Mouse (Mus musculus) limb, embryonic 10.5 days (tissue): ENCODE measurements around the gene Pdzd2. TPM values are rescaled to one million over a fixed set of nuclear protein-coding genes. Genes with fewer than 3 reads are reported as not detected.

Source experiments
- DNase-seq: peaks from one replicate; pipeline ENCODE4 v3.0.0-alpha.2; 2017; ENCODE audit warnings: low spot score
- H3K27ac ChIP-seq: fragments of 300-500 bp; sonication (generic); 2 replicates; pipeline ENCODE4 v1.5.1; 2016; ENCODE audit warnings: mild to moderate bottlenecking
- H3K27me3 ChIP-seq: fragments of 300-500 bp; sonication (generic); 2 replicates; pipeline ENCODE4 v1.6.1; 2016; ENCODE audit warnings: low read depth, mild to moderate bottlenecking; ENCODE audit not compliant: poor library complexity, severe bottlenecking
- H3K36me3 ChIP-seq: fragments of 300-500 bp; sonication (generic); 2 replicates; pipeline ENCODE4 v1.6.1; 2016; ENCODE audit warnings: mild to moderate bottlenecking, moderate library complexity
- H3K4me1 ChIP-seq: fragments of 300-500 bp; sonication (generic); 2 replicates; pipeline ENCODE4 v1.6.1; 2016
- H3K4me3 ChIP-seq: fragments of 300-500 bp; sonication (generic); 2 replicates; pipeline ENCODE4 v1.5.1; 2016; ENCODE audit warnings: mild to moderate bottlenecking, moderate library complexity
- H3K9me3 ChIP-seq: fragments of 300-500 bp; sonication (generic); replicated peaks from 2 replicates; pipeline ENCODE4 v1.6.1; 2016; ENCODE audit warnings: mild to moderate bottlenecking
- WGBS: fragments of 180-500 bp; shearing (Covaris S2); methylation state at CpG from one replicate; pipeline ENCODE4 v1.1.7; 2016; 5-methylcytosine and 5-hydroxymethylcytosine counted together
- polyA plus RNA-seq: library from polyadenylated mRNA; unstranded; fragments of >200 nt; fragmentation: Nextera tagmentation; extraction: Ambion mirVana; gene quantifications from 2 replicates; pipeline ENCODE4 v1.2.1, GENCODE M21; 2016

Pdzd2 gene
- polyA plus RNA-seq, 1 experiment from 2014 or later = 16.0 TPM

GRCm38 (mm10) chr15:12452141-12452995 lies 287.4 kb downstream of the Pdzd2 start:
- Histone ChIP-seq H3K27ac (peak overlapping the region; percentile 46), H3K36me3 (no peaks in the 10 kb centered on the region), H3K4me1 (peaks cover 54% of the 10 kb centered on the region), H3K27me3 (no peaks in the 10 kb centered on the region), H3K4me3 (no peak overlapping the region), H3K9me3 (no peaks in the 10 kb centered on the region)
- WGBS = 88% methylated on average over 6 of the region's 6 CpGs
- no peak for DNase-seq

GRCm38 (mm10) chr15:12451448-12451847 lies 288.3 kb downstream of the Pdzd2 start:
- no peaks in the 10 kb centered on the region for H3K36me3 ChIP-seq
- peaks cover 50% of the 10 kb centered on the region for H3K4me1 ChIP-seq
- DNase-seq = no peak
- 30% methylated on average over 4 of the region's 4 CpGs for WGBS
- peak overlapping the region; percentile 68 for H3K27ac ChIP-seq
- H3K9me3 ChIP-seq = no peaks in the 10 kb centered on the region
- H3K4me3 ChIP-seq = no peak overlapping the region
- H3K27me3 ChIP-seq = no peaks in the 10 kb centered on the region

- H3K27me3 ChIP-seq = no peaks in the 10 kb centered on the region
- H3K36me3 ChIP-seq = no peaks in the 10 kb centered on the region
- peak overlapping the region; percentile 68 for H3K27ac ChIP-seq
- no peaks in the 10 kb centered on the region for H3K9me3 ChIP-seq
- WGBS = 70% methylated on average over 6 of the region's 6 CpGs
- no peak overlapping the region for H3K4me3 ChIP-seq
- H3K4me1 ChIP-seq = peaks cover 46% of the 10 kb centered on the region
- DNase-seq = no peak
Measured at GRCm38 (mm10) chr15:12450790-12451189, 288.9 kb downstream of the Pdzd2 start.

DNA sequence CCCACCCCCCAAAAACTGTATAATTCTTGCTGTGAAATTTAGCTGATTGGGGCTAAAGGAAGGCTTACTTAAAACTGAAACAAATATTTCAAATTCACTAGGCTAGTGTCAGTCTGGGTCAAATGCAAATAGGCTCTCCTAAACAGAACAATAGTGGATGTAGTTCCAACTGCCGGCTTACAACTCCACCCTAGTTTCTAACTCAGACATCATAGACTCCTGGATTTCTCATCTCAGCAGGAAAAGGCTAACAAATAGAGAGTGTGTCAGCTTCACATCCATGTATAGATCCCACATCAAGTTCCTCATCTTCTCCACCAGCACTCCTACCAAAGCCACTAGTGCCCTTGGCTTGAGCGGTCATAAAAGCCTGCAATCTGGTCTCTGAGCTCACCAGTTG lies 290.4 kb downstream of the Pdzd2 start:
- H3K27me3 ChIP-seq = no peaks in the 10 kb centered on the region
- H3K36me3 ChIP-seq = no peaks in the 10 kb centered on the region
- no peak for DNase-seq
- H3K4me1 ChIP-seq = peaks cover 41% of the 10 kb centered on the region
- no peaks in the 10 kb centered on the region for H3K9me3 ChIP-seq
- WGBS = 94% methylated on average over 2 of the region's 2 CpGs
- no peak overlapping the region for H3K4me3 ChIP-seq
- peak overlapping the region; percentile 68; the same call in 1 of the 2 replicates for H3K27ac ChIP-seq

DNA sequence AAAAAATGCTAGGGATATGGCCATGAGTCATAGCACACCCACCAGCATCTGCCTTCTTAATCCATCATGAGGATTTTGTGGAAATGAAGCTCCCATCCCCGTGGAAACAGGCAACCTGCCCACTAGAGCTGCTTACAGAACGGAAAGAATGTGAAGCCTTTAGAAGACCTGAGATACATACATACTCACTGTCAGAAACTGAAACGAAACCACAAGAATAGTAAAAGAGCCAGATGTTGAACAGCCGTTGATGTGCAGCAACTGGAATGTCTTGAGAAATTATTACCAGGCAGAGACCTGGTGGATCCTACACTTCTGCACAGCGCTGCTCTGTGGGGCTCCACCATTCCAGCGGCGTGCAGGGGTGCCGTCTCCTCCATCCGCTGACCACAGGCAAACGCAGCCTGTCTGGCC lies 292.7 kb downstream of the Pdzd2 start:
- Histone ChIP-seq H3K36me3 (no peaks in the 10 kb centered on the region; the same call in 1 of the 2 replicates), H3K4me3 (no peak overlapping the region), H3K27me3 (no peaks in the 10 kb centered on the region), H3K4me1 (peaks cover 34% of the 10 kb centered on the region), H3K27ac (no peak overlapping the region), H3K9me3 (no peaks in the 10 kb centered on the region)
- WGBS = 81% methylated on average over 10 of the region's 10 CpGs
- DNase-seq = no peak

DNA sequence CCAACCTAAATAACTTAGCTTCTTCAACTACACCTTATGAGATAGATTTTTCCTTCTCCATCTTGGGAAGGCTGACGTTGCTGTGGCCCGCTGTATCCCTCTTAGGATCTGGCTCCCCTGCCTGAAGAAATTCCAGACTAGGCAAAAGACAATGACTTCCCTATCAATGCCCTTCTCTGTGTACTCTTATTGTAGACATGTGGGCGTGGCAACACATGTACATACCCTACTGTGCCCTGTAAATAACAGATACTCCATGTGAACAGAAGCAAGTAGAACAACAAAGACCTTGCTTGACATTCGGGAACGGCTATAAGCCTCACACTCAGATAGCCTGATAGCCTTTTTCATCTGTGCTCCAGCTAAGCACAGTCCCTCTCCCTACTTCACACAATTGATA lies 295.2 kb downstream of the Pdzd2 start:
- no peak overlapping the region for H3K4me3 ChIP-seq

DNA sequence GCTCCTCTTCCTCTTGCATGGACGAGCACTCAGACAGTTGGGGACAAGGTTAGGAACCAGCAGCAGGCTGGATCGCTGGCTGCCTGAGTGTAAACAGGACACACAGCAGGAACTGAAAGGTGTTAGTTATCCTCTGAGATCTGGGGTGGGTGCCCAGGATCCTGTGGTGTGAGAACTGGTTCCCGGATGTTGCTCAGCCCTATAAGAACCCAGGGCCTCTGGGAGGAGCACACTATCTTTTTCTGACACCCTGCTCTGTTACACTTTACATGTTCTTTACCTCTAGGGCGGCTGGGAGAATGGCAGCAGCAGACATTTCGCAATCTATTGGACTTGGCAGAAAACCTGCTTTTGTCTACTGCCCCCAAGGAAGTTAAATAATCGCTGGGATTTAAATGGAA lies 300.4 kb downstream of the Pdzd2 start:
- DNase-seq = no peak
- Histone ChIP-seq H3K4me1 (peaks cover 27% of the 10 kb centered on the region), H3K27me3 (no peaks in the 10 kb centered on the region), H3K27ac (no peak overlapping the region), H3K9me3 (no peaks in the 10 kb centered on the region), H3K4me3 (no peak overlapping the region), H3K36me3 (no peaks in the 10 kb centered on the region; the same call in 1 of the 2 replicates)
- 61% methylated on average over 6 of the region's 6 CpGs for WGBS

More for the DNA sequence above, 295.2 kb downstream of the Pdzd2 start:
- 92% methylated on average over 5 of the region's 5 CpGs for WGBS
- H3K4me1 ChIP-seq = peaks cover 9% of the 10 kb centered on the region
- no peak for DNase-seq
- no peak overlapping the region for H3K27ac ChIP-seq
- no peaks in the 10 kb centered on the region for H3K27me3 ChIP-seq
- no peaks in the 10 kb centered on the region for H3K9me3 ChIP-seq
- no peaks in the 10 kb centered on the region; the same call in 1 of the 2 replicates for H3K36me3 ChIP-seq

GRCm38 (mm10) chr15:12438691-12439090 lies 301.0 kb downstream of the Pdzd2 start:
- Histone ChIP-seq H3K4me1 (peaks cover 33% of the 10 kb centered on the region), H3K27ac (no peak overlapping the region; the same call in 1 of the 2 replicates), H3K36me3 (no peaks in the 10 kb centered on the region; the same call in 1 of the 2 replicates), H3K27me3 (no peaks in the 10 kb centered on the region), H3K4me3 (no peak overlapping the region), H3K9me3 (no peaks in the 10 kb centered on the region)
- 73% methylated on average over 6 of the region's 6 CpGs for WGBS
- DNase-seq = no peak

DNA sequence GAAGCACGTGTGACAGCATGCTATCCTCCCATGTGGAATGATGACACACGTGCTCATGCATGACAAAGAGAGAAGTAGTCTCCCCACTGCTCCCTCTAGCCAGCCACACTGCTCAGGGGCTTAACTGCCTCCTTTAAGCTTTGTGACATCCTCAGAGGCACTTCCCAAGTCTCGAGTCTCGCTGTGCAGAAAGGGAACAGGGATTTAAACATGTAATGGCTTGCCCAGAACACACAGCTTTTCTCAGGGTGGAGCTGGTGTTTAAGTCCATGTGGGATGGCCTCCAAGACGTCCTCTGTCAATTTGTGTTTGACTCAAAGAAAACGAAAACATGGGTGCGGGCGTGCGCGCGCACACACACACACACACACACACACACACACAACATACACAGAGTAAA lies 301.6 kb downstream of the Pdzd2 start:
- no peak overlapping the region for H3K4me3 ChIP-seq
- H3K27me3 ChIP-seq = no peaks in the 10 kb centered on the region
- no peak overlapping the region for H3K27ac ChIP-seq
- WGBS = 86% methylated on average over 11 of the region's 11 CpGs
- H3K36me3 ChIP-seq = no peaks in the 10 kb centered on the region; the same call in 1 of the 2 replicates
- H3K4me1 ChIP-seq = peaks cover 35% of the 10 kb centered on the region
- H3K9me3 ChIP-seq = no peaks in the 10 kb centered on the region
- no peak for DNase-seq

- Histone ChIP-seq H3K27me3 (no peaks in the 10 kb centered on the region), H3K4me3 (no peak overlapping the region), H3K27ac (peak overlapping the region; percentile 17; the same call in 1 of the 2 replicates), H3K4me1 (peaks cover 45% of the 10 kb centered on the region), H3K9me3 (no peaks in the 10 kb centered on the region), H3K36me3 (no peaks in the 10 kb centered on the region)
- DNase-seq = no peak
- 89% methylated on average over 8 of the region's 8 CpGs for WGBS
Measured at GRCm38 (mm10) chr15:12435910-12436309, 303.8 kb downstream of the Pdzd2 start.

DNA sequence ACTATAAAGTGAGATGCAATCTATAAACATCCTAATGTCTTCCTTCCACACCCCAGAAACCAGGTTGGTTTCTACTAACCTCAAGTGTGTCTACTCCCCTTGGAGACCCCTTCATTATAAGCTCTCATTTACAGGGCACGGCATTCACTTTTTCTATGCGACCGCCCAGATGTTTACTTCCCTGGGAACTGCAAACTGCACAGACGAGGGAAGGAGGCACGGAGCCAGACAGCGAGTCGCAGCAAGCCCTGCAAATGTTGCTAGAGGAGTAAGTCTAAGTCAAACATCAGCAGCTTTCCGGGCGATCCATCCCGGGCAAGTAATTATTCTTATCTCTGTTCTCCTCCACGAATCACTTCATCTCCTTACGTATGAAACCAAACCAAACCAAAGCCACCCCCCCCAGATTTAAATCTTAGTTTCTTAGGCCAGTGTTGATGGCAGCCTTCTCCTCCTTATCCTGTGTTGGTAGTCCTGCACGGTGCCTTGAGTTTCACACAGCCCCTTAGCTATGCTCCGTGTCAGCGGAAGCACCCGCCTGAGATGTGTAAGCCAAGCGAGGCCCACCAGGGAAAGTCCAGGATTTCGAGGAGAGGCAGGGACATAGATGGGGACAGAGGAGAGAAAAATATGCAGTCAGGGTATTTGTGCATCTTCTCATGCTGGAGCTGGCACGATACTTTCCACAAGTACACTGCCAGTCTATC lies 305.7 kb downstream of the Pdzd2 start:
- 71% methylated on average over 19 of the region's 19 CpGs for WGBS
- Histone ChIP-seq H3K27ac (peak overlapping the region; percentile 57), H3K4me3 (no peak overlapping the region), H3K4me1 (peaks cover 56% of the 10 kb centered on the region), H3K36me3 (no peaks in the 10 kb centered on the region), H3K9me3 (no peaks in the 10 kb centered on the region), H3K27me3 (no peaks in the 10 kb centered on the region)
- no peak for DNase-seq

- H3K36me3 ChIP-seq = no peaks in the 10 kb centered on the region
- H3K4me1 ChIP-seq = peaks cover 56% of the 10 kb centered on the region
- no peak overlapping the region for H3K27ac ChIP-seq
- H3K27me3 ChIP-seq = no peaks in the 10 kb centered on the region
- no peak overlapping the region for H3K4me3 ChIP-seq
- no peak for DNase-seq
- no peaks in the 10 kb centered on the region for H3K9me3 ChIP-seq
Measured at GRCm38 (mm10) chr15:12432879-12433278, 306.8 kb downstream of the Pdzd2 start.

DNA sequence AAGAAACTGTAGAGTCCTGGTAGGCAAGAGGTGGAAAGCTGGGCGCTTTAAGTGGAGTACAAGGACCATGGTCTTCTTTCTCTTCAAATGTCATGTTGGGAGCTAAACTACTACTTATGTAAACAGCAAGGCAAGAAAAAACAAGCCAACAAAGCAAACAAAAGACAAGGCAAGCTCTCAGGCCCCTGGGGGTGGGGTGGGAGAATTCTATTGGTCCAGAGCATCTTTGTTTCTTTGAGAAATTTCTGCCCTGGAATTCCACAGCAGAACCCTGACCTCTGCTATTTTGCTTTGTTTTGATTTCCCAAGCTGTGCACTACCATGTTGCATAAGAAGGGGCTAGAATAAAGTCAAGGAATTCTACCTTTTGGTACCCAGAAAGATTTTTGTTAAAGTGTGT lies 307.4 kb downstream of the Pdzd2 start:
- Histone ChIP-seq H3K9me3 (no peaks in the 10 kb centered on the region), H3K27ac (peak overlapping the region; percentile 21; the same call in 1 of the 2 replicates), H3K4me1 (peaks cover 55% of the 10 kb centered on the region), H3K36me3 (no peaks in the 10 kb centered on the region), H3K27me3 (no peaks in the 10 kb centered on the region), H3K4me3 (no peak overlapping the region)
- 96% methylated on average over 1 of the region's 1 CpGs for WGBS
- no peak for DNase-seq
